Mouse (Mus musculus) C2C12 (cell line): ENCODE results near the gene Frmd6. TPM values are rescaled to one million over a fixed set of nuclear protein-coding genes. Genes with fewer than 3 reads are reported as not detected.

Experiments
- H3K27me3 ChIP-seq: one replicate; pipeline ENCODE4 v1.6.1; 2011; ENCODE audit not compliant: control insufficient read depth, insufficient read depth, insufficient read length
- H3K36me3 ChIP-seq: one replicate; pipeline ENCODE4 v1.6.1; 2011; ENCODE audit not compliant: control insufficient read depth, insufficient read depth
- H3K4me3 ChIP-seq: one replicate; pipeline ENCODE4 v1.5.1; 2011; ENCODE audit warnings: mild to moderate bottlenecking, control low read depth; ENCODE audit not compliant: poor library complexity, insufficient read depth, severe bottlenecking
- H3K79me2 ChIP-seq: one replicate; pipeline ENCODE4 v1.6.1; 2011; ENCODE audit not compliant: control insufficient read depth, insufficient read depth
- H3K79me3 ChIP-seq: one replicate; pipeline ENCODE4 v1.6.1; 2011; ENCODE audit warnings: low read depth, control low read depth
- H3ac ChIP-seq: one replicate; pipeline ENCODE3; 2011; ENCODE audit warnings: low read depth; ENCODE audit not compliant: control insufficient read depth, insufficient read length
- CEBPB ChIP-seq: IDR thresholded peaks from one replicate; pipeline ENCODE4 v1.6.1; 2011; ENCODE audit warnings: low read depth, mild to moderate bottlenecking, control low read depth, moderate library complexity
- CTCF ChIP-seq: IDR thresholded peaks from one replicate; pipeline ENCODE4 v1.5.1; 2011; ENCODE audit not compliant: control insufficient read depth, insufficient read depth, insufficient read length
- FOSL1 ChIP-seq: IDR thresholded peaks from one replicate; pipeline ENCODE4 v1.8.0; 2011; ENCODE audit warnings: mild to moderate bottlenecking, low read length; ENCODE audit not compliant: poor library complexity, insufficient read depth, severe bottlenecking
- MAX ChIP-seq: IDR thresholded peaks from one replicate; pipeline ENCODE4 v1.6.1; 2011; ENCODE audit warnings: mild to moderate bottlenecking, control low read depth
- MYOD1 ChIP-seq: IDR thresholded peaks from one replicate; pipeline ENCODE4 v1.6.1; 2011; ENCODE audit warnings: low read depth; ENCODE audit not compliant: control insufficient read depth, insufficient read length
- MYOG ChIP-seq: IDR thresholded peaks from one replicate; pipeline ENCODE4 v1.6.1; 2011; ENCODE audit not compliant: control insufficient read depth, insufficient read length; ENCODE audit errors: extremely low read depth
- USF1 ChIP-seq: IDR thresholded peaks from one replicate; pipeline ENCODE4 v1.6.1; 2011; ENCODE audit warnings: low read depth, mild to moderate bottlenecking, control low read depth, moderate library complexity
- polyA plus RNA-seq: library from polyadenylated mRNA; unstranded; fragments of >200 nt; fragmentation: generic; extraction: Trizol; gene quantifications from one replicate; pipeline ENCODE4 v1.2.1, GENCODE M21; 2012; ENCODE audit warnings: missing spikeins

The Frmd6 gene
- polyA plus RNA-seq, 1 experiment = 29.2 TPM

GRCm38 (mm10) chr12:70897434-70897833 is 72.1 kb downstream of the Frmd6 start:
- H3K79me3 ChIP-seq = no peaks in the 10 kb centered on the region
- no peak overlapping the region for H3ac ChIP-seq
- peaks cover 95% of the 10 kb centered on the region for H3K36me3 ChIP-seq
- no peak overlapping the region for H3K4me3 ChIP-seq
- H3K79me2 ChIP-seq = no peaks in the 10 kb centered on the region
- H3K27me3 ChIP-seq = no peaks in the 10 kb centered on the region
- TF ChIP-seq MAX = no peak
- no peak for TF ChIP-seq USF1
- no peak for TF ChIP-seq MYOG
- TF ChIP-seq FOSL1 = no peak
- no peak for TF ChIP-seq MYOD1
- TF ChIP-seq CTCF = no peak
- no peak for TF ChIP-seq CEBPB

GRCm38 (mm10) chr12:70898450-70898849 is 73.1 kb downstream of the Frmd6 start:
- Histone ChIP-seq H3ac (no peak overlapping the region), H3K79me3 (no peaks in the 10 kb centered on the region), H3K4me3 (no peak overlapping the region), H3K36me3 (peaks cover 94% of the 10 kb centered on the region), H3K79me2 (no peaks in the 10 kb centered on the region), H3K27me3 (no peaks in the 10 kb centered on the region)
- no peak for TF ChIP-seq MAX
- TF ChIP-seq USF1 = no peak
- no peak for TF ChIP-seq CEBPB
- TF ChIP-seq CTCF = no peak
- TF ChIP-seq FOSL1 = no peak
- no peak for TF ChIP-seq MYOG
- no peak for TF ChIP-seq MYOD1

GRCm38 (mm10) chr12:70904471-70904870 is 79.2 kb downstream of the Frmd6 start:
- Histone ChIP-seq H3K27me3 (no peaks in the 10 kb centered on the region), H3K4me3 (no peak overlapping the region), H3K36me3 (peaks cover 40% of the 10 kb centered on the region), H3K79me3 (no peaks in the 10 kb centered on the region), H3K79me2 (no peaks in the 10 kb centered on the region), H3ac (no peak overlapping the region)
- TF ChIP-seq MYOG (no peak), MYOD1 (no peak), FOSL1 (no peak), CTCF (no peak), MAX (no peak), CEBPB (no peak), USF1 (no peak)

GRCm38 (mm10) chr12:70906867-70907266 is 81.6 kb downstream of the Frmd6 start:
- Histone ChIP-seq H3K79me2 (no peaks in the 10 kb centered on the region), H3K27me3 (no peaks in the 10 kb centered on the region), H3ac (no peak overlapping the region), H3K36me3 (peaks cover 19% of the 10 kb centered on the region), H3K4me3 (no peak overlapping the region), H3K79me3 (no peaks in the 10 kb centered on the region)
- no peak for TF ChIP-seq CTCF
- TF ChIP-seq MYOG = no peak
- peak; percentile 22 for TF ChIP-seq MYOD1
- no peak for TF ChIP-seq FOSL1
- no peak for TF ChIP-seq CEBPB

DNA sequence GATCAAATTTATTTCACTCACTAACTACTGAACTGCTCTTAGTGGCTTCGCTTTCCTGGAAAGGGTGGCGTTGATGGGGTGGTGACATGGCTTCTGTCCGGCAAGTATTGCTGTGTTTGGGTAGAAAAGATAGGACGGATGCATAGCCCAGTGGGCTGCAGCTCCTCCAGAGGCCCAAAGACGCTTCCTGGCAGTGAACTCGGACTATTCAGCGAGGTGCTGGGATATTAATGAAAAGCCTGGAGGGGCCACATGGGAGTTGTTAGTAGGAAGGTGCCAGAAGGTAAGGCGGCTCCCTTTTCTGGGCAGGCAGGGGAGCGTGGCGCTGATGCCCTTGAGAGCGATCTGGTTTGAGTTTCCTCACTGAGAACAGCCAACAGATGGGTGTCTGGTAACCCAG is 82.3 kb downstream of the Frmd6 start:
- Histone ChIP-seq H3K4me3 (no peak overlapping the region), H3K79me3 (no peaks in the 10 kb centered on the region), H3K36me3 (peaks cover 12% of the 10 kb centered on the region), H3ac (no peak overlapping the region), H3K27me3 (no peaks in the 10 kb centered on the region), H3K79me2 (no peaks in the 10 kb centered on the region)
- TF ChIP-seq MAX = no peak
- TF ChIP-seq MYOD1 = no peak
- TF ChIP-seq USF1 = no peak
- no peak for TF ChIP-seq FOSL1
- no peak for TF ChIP-seq MYOG
- no peak for TF ChIP-seq CTCF
- no peak for TF ChIP-seq CEBPB

DNA sequence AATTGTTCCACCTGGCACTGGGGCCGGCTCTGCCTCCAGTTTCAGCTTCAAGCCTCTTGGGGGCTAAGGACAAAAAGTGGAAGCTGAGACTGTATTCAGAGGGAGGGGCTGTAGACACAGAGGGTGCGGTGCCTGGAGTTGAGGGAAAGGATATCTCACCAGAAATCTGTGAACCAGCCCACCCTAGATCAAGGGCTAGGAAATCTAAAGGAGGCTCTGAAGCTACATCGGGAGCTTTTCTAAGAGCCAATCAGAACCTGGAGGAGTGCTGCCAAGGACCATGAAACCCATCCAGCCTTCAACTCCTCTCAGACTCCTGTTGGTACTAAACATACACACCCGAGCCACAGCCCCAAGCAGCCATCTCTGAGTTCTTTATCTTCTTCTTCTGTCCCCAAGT is 82.8 kb downstream of the Frmd6 start:
- TF ChIP-seq USF1 (no peak), CTCF (no peak), MYOD1 (no peak), MYOG (no peak), FOSL1 (no peak), MAX (no peak), CEBPB (no peak)
- H3K27me3 ChIP-seq = no peaks in the 10 kb centered on the region
- H3K79me3 ChIP-seq = no peaks in the 10 kb centered on the region
- no peaks in the 10 kb centered on the region for H3K79me2 ChIP-seq
- H3K4me3 ChIP-seq = no peak overlapping the region
- H3ac ChIP-seq = no peak overlapping the region
- H3K36me3 ChIP-seq = peaks cover 8% of the 10 kb centered on the region
